Mouse (Mus musculus): ENCODE results near the gene Capn15.

The Capn15 gene

GRCm38 (mm10) chr17:25998425-25998824 is 12.8 kb upstream of the Capn15 start:
- no peak for DNase-seq (ENCODE audit: extremely low read depth, low read depth)

DNA sequence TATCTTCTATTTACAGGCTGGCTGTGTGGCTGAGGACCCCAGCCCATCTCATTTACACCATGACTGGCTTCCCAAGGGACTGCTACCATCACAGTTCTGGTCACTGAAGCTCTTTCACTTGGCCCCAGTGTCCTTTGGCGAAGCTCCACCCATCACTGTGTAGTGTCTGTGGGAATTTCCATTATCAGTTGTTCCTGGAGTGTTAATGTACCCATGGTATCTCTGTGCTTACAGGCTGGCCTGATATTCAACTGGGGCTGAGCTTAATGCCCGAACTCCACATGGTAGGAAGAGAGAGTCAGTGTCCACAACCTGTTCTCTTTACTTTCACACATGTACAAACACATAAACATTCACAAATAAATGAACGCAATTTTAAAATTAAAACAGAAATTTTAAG is 7.9 kb upstream of the Capn15 start:
- DNase-seq (ENCODE audit: extremely low read depth, low read depth) = no peak

DNA sequence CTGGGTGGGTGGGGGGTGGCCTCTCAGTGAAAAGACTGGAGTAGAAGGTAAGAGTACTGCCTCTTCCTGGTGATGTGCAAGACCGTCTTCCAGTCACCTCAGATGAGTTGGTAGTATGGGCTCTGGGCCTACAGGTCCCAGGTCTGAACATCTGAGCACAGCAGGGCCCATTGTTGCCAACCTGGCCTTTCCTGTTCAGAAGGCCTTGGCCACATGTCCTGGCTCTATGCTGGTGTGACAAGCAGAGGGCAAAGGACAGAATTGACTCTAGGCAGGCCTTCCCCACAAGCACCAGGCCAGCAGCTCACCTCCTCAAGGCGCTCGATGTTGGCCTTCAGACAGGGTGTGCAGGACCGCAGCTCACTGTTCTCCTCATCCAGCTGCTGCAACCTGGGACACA is 6.7 kb upstream of the Capn15 start:
- no peak for DNase-seq (ENCODE audit: extremely low read depth, low read depth)

GRCm38 (mm10) chr17:25990331-25990730 is 4.7 kb upstream of the Capn15 start:
- DNase-seq (ENCODE audit: extremely low read depth, low read depth) = peak; percentile 65

GRCm38 (mm10) chr17:25984556-25985305 is 865 bp downstream of the Capn15 start:
- DNase-seq (ENCODE audit: extremely low read depth, low read depth) = peak; percentile 56

DNA sequence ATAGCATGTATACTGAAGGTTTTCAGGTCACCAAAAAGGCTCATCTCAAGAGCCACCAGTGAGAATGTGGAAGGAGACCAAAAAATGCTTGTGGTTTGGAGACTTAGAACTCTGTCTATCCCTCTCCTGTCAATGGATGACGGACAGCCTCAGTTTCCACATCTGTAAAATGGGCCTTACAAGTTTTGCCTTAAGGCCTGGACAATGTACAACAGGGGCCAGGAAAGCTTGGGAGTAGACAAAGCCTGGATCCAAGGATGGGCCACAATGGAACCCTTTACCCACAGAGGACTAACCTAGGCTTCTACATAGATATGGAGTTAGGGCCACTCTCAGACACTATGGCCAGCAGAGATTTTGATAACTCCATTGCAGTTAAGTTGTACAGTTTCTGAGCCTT is 1.5 kb downstream of the Capn15 start:
- DNase-seq (ENCODE audit: extremely low read depth, low read depth) = no peak

DNA sequence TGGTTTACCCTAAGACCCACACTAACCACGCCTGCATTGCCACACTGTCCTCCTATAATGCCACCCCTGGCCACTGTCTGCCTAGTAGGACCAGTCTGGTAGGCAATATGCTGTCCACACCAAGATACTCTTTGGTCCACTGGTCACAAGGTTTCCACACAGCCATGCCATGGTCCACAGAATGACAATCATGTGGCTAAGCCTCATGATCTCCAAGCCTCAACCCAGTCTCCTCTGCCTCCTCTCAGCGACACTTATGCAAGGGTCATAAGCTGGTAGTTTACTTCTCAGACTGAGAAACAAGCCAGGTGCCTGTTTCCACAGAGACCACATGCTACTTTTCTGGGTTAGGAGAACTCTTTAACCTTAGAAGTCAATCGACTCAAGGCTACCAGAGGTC is 2.7 kb downstream of the Capn15 start:
- DNase-seq (ENCODE audit: extremely low read depth, low read depth) = no peak

DNA sequence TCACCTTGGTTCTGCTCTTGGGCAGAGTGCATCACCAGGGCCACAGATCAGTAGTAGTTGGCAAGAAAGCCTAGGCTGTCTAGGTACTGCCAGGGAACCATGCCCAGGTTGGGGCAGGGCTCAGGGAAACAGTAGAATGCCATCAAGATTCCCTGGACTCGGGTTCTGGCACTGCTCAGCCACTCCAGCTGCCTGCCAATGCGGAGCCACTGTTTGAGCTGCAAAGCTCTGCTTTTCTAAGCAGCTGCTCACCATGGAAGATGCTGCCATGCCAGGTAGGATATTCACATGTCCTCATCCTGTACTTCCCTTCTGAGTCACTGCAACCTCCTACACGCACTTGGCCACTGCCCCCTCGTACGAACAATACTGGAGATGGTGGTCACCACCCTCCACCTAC is 4.7 kb downstream of the Capn15 start:
- no peak for DNase-seq (ENCODE audit: extremely low read depth, low read depth)

DNA sequence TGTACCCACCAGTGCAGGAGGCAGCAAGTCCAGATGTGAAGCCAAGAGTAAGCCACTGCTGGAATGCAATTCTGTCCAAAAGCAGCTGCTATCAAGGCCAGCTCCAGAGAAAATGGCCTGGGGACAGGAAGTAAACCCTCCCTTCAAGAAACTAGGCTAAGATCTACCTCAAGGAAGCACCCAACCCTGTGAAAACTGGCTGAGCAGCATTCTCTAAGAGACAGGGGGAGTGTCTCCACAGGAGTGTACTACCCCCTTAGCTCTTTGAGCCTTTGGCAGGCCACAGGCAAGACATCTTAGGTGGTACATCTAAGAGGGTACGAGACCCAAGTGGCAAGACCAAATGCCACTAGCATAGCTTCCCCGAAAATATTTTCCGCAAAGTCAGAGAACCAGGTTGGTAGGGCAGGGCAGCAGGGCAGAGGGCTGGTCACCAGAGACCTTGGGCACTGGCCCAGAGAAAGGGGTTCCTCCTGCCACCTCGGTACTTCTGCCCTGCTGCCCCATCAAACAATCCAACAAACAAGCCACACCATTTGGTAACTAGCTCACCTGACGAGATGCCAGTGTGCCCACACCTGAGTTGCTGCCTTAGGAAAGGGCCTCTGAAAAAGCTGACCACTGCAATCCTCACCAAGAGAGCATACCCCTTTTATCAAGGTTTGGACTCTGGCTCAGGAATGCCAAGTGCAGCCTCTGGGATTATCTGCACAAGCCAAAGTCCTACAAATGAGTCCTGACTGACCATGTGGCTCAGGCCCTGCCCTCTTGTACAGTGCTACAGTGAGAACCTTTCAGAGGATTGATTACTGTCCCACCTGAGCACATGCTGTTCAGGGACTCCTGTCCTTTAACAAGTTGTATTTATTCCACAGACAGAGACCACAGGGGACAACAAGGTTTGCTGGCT is 5.5 kb downstream of the Capn15 start:
- DNase-seq (ENCODE audit: extremely low read depth, low read depth) = no peak

DNA sequence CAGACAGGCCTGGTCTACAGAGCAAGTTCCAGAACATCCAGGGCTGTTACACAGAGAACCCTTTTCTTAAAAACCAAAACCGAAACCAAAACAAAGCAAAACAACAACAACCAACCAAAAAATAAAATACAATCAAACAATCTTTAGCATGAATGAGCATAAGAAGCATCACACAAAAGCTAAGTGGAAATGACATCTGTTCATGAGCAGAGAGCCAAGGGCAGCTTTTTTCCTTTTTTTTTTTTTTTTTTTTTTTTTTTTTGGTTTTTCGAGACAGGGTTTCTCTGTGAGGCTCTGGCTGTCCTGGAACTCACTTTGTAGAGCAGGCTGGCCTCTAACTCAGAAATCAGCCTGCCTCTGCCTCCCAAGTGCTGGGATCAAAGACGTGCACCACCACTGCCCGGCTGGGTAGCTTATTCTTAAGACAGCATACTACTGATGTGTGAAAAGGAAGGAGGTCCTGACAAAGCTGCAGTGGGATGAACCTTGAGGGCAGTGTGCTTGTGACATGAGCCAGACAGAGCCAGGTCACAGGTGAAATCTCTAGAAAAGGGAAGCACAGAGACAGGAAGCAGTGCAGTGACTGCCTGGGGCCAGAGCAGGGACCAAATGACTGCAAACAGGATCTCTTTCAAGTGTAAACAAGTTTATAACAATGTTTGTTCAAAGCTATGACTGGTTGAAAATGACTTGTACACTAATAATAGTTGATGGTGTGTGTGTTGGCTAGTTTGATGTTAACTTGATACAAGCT is 14.5 kb downstream of the Capn15 start:
- DNase-seq (ENCODE audit: extremely low read depth, low read depth) = no peak

DNA sequence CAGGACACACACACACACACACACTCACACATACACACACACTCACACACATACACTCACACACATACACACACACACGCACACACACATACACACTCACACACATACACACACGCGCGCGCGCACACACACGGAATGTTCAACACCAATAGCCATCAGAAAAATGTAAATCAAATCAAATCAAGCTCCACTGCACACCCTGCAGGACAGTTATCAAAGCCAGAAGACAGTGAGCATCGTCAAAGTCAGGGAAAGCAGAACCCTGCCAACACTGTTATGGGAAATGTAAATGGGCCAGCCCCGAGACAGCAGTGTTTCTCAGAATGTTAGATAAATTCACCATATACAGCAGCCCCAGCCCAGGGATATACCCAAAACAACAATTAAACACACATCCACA is 15.1 kb downstream of the Capn15 start:
- DNase-seq (ENCODE audit: extremely low read depth, low read depth) = no peak

DNA sequence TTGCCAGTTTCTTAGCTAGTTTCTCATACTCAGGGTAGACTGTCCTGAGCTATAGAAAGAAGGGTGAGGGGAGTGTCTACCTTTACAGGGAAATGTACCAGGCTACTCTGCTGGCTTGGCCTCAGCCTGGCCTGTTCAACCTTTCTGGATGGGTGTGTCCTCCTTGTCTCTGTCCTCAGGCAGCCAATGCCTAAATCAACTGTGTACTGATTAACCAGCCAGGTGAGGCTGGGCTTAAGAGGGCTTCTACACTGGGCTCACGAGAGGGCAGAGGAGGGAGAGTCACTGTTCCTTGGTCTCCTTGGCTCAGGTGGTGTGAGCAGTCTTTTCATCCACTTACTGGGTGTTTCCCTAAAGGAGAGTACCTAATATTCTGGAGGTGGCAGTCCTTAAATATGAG is 17.4 kb downstream of the Capn15 start:
- DNase-seq (ENCODE audit: extremely low read depth, low read depth) = no peak

DNA sequence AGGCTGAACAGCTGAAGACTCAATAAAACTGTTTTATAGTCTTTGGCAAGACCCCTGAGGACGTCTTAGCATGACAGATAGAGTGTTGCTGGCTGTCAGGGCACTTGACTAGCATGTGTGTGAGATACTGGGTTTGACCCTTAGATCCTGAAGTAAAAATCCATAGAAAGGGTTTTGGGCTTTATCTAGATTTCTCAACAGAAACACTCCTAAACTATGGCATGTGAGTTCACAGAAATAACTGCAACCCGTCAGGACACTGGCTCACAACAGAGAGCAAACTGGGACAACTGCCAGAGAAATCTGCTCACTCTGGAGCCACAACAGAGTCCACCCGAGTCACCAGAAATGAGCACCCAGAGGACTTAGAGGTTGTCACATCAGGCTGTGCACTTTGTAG is 17.9 kb downstream of the Capn15 start:
- no peak for DNase-seq (ENCODE audit: extremely low read depth, low read depth)

DNA sequence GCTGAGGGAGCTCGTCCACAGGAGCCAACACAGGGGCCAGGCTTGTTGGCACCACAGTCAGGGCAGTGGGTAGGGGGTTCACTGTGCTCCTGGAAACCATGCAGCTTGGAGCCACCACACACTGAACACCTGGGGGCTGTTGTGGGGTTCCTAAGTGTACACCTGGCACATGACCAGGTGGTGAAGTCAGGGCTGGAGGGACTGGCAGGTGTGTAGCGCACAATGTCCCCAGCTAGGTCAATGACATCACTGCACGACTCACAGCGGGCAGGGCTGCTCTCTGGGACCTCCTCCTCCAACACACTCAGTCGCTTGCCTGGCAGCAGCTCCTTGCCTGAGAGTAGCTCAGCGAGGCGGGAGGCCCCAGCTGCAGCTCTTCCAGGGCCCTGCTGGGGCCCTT is 21.3 kb downstream of the Capn15 start:
- no peak for DNase-seq (ENCODE audit: extremely low read depth, low read depth)

DNA sequence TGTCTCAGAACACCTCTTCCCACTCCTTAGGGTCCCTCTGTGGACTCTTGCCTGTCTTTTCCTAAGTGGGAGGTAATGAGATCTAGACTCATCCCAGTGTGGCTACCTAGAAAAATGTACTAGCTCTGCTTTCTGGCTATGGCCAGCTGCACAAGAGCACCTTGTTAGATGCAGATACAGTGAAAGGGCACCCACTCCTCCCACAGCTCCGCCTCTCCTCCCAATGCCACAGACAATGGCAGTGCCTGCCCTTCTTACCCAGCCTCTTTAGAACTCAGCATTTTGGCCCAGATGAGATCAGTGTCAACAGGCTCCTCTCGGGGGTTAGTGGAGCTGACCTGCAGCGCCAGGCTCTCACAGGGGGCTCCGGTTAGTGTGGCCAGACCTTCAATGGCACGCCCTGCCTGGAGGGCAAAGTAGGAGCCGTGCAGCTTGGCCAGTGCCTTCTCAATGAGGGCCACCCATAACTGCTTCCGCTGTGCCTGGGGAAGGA is 23.1 kb downstream of the Capn15 start:
- no peak for DNase-seq (ENCODE audit: extremely low read depth, low read depth)

DNA sequence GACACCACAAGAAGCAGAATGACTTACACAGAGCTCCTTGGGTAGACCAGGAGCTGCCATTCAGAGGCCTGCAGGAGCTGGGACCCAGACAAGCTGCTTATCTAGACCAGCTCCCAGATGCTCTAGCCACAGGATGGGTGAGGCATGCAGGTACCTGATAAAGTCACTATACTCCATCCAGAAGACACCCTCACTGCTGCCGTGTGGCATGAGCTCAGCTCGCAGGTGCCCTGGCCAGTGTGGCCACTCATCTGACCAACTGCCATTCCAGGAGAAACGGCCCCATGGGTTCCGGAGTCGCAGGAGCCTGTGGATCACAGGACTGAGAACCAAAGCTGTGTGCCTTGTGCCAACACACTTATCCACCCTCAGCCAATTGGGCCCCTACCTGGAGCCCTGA is 24.0 kb downstream of the Capn15 start:
- DNase-seq (ENCODE audit: extremely low read depth, low read depth) = peak; percentile 84

DNA sequence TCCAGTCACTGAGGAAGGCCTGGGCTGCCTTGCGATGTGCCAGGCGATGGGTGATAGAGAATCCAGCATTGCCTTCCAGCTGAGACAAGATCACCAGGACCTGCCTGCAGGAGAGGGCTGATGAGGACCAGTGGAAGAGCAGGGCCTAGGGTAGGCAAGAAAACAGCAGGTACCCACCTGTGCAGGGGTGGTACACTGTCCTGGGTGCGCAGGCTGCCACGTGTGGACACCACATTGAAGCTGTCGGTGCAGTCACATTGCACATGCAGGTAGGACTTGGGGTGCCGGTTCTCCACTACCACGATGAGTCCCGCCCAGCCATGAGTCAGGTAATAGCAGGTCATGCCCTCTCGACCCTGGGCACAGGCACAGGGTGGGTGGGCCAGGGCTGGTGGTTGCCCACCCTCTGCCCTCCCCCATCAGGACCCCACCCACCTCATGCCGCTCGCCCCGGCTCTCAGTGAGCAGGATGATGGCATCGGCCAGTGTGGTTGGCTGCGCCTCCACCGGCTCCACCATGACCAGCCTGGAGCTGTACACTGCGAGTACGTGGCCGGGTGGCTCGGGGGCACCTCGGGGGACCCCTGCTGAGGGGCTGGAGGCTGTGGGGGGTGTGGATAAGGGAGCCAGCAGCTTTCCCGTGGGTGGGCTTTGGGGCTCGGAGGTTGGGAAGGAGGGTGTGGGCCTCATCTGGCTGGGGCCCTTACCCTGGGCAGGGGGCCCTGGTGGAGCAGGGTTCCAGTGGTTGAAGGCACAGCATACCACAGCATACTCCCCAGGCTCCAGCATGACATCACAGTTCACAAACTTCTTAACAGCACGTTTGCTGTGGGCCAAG is 25.7 kb downstream of the Capn15 start:
- no peak for DNase-seq (ENCODE audit: extremely low read depth, low read depth)

DNA sequence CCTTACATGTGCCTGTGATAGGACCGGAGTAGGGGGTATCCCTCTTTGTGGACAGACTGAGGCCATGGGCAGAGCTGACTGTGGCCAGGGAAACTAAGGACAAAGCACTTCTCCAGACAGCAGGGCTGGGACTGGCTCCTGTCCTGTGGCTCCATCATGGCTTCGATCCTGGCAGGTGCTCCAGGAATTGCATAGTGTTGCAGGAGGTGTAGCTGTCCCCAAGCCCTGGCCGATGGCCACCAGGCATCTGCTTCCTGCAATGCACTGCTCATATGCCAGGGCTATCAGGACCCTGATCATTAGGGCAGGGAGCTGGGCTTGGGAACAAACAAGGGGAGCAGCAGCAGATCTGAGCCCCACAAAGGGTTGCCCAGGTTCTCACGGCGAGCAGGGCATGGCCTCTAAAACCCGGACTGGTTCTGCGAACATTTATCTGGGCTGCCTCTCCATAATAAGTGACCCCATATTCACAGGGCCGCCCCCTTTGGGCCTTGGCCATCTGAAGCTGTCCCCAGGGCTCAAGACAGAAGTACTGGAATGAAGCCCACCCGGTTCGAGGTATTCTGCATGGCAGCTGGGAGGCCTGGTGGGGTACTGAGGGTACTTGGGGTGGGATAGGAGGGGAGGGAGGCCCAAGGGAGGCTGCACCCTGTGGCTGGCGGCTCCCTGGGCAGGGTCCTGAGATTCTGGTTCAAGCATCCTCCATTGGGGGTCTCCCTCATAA is 26.7 kb downstream of the Capn15 start:
- no peak for DNase-seq (ENCODE audit: extremely low read depth, low read depth)

- DNase-seq (ENCODE audit: extremely low read depth, low read depth) = no peak
Measured at GRCm38 (mm10) chr17:25957586-25958051, 28.0 kb downstream of the Capn15 start.

DNA sequence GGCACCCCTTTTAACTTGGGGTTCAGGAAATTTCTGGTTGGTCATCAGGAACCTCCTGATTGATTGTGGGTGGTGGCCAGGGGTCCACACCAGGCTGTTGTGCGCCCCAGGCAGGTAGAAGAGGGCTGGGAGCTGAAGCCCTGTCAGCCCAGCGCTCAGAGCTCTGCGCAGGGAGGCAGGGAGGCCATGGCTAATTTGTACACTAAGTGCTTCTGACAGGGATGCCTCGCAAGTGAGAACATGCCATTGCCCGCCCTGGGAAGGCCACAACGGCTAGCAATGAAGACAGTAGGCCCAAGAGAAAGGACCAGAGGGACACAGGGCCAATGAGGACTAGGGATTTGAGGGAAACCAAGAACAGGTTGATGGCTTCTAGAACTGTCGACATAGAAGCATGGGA is 29.0 kb downstream of the Capn15 start:
- DNase-seq (ENCODE audit: extremely low read depth, low read depth) = no peak

All from MEL-GATA-1-ER (cell line).